Mouse (Mus musculus): ENCODE data around the gene Kbtbd12.
A peak's percentile ranks its signal among the peaks of the same experiment; 100 is the strongest.

The Kbtbd12 gene

DNA sequence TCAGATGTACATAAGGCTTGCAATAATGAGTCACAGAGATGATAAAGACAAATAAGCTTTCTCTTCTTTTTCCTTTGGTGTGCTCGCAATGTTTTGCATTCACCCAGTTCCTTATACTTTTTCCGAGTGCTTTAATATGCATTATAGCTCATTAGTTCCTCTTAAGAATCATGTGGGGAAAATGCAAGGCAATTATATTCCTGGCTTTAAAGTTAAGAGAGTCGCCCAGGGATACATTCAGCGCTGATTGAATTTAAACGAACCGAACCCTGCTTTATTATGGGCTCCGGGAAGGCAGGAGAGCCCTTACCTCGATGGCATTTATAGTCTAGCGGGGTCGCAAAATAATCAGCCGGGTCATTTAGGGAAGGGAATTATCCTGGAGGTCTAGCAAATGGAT, 10.8 kb downstream of the Kbtbd12 start:
- DNase-seq (ENCODE audit: low spot score), result no peak

DNA sequence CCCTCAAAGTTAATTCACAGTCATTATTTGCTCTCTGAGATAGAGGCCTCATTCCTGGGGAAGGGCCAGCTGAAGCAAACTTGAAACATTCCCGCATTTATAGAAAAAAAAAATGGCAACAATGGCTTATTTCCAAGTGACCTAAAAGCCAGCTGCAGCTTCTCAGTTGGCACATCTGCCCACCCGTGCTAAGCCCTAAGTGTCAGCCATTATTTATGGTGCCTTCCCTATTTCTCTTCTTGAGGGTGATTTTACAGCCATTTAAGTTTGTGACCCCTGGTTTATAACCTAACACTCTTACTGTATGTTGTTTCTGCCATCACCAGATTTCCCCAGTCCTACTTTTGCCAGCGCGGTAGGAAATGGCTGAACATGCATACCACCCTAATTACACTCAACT, 11.3 kb downstream of the Kbtbd12 start:
- no peak for DNase-seq (ENCODE audit: low spot score)

DNA sequence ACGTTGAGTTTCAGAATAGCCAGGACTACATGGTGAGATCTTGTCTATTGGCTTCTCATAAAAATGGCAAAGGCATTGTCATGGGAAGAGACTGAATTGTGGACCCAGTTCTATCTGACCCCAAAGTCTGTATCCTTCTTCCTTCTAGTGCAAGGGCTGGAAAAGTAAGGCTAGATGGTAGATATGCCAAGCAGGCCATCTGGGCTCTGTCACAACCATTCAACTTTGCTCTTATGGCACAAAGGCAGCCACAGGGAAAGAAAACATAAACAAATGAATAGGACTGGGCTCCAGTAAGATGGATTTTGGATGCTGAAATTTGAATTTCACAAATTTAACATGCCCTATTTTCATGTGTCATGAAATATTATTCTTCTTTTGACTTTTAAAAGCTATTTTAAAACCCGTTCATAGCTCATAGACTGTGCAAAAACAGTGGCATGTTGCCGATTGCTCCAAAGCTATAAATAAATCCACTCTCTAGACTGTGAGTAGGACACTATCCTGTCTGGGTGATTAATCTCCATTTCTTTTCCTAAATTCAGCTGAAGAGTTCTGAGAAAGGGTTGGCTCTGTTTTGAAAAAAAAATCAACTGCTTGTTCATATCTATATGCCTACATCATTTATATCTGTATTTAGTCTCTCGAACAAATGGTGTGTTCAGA, 15.8 kb downstream of the Kbtbd12 start:
- DNase-seq (ENCODE audit: low spot score), result no peak

DNA sequence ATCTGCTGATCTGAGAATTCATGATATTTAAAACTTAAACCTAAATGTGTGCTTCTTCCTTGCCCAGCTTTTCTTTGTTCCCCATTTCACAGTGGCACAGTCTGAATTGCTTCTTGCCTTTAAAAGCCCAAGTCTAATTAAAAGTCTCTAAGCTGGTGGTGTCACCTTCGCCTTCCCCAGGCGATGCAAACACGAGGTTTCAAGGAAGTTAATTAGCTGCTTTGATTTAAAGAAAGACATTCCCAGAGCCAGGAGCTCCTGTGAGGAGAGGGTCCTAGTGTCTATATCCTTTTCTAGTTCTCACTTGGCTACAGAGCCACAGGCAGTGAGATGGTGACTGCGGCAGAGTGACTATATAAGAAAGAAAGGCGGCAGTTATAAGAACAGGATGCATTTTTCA, 18.2 kb downstream of the Kbtbd12 start:
- no peak for DNase-seq (ENCODE audit: low spot score)

DNA sequence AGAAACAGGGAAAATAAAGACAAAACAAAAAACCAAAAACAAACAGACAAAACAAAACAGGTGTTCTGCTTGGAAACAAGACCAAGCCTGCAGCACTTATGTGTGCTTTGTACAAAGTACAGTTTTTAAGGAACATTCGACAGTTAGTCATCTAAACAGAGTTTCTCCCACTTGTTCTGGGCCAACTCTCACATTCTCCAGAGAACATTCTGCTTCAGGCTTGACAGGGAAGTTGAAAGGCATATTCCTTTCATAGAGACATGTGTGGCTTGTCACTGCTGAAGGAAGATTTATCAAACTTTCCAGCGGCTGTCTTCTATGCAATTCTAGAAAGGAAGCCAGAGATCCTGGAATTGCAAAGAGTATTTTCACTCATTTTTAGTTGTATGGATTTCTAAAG, 22.4 kb downstream of the Kbtbd12 start:
- no peak for DNase-seq (ENCODE audit: low spot score)

DNA sequence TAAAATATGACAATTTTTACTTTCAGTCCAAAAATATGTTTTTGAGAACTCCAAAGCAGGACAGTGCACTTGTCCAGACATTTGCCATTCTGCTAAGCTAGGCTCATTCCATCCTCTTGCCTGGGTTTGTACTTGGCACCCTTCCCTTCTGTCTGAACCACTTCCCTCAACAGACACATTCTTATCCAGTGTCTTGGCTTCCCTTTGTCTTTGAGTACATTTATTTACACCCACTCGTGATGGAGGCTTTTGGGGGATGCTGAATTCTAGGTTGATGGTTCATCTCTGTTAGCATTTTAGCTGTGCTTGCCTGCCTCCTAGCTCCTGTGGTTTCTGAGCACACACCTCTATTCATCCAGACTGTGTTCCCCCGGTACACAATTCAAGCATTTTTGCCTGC, 31.3 kb downstream of the Kbtbd12 start:
- DNase-seq (ENCODE audit: low spot score), result no peak

DNA sequence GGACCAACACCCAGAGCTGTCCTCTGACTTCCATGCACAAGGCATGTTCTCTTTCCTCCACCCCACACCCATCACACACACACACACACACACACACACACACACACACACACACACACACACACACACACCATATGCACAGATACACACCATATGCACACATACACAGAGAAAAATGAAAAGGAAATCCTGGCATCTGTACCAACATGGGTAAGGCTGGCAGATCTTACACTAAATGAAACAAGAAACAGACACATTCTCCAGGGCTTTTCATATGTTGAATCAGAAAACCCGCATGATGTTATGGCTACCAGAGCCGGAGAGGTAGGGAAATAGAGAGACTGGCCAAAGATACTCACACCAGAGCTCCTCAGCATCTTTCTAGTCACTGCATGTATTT, 32.0 kb downstream of the Kbtbd12 start:
- no peak for DNase-seq (ENCODE audit: low spot score)

DNA sequence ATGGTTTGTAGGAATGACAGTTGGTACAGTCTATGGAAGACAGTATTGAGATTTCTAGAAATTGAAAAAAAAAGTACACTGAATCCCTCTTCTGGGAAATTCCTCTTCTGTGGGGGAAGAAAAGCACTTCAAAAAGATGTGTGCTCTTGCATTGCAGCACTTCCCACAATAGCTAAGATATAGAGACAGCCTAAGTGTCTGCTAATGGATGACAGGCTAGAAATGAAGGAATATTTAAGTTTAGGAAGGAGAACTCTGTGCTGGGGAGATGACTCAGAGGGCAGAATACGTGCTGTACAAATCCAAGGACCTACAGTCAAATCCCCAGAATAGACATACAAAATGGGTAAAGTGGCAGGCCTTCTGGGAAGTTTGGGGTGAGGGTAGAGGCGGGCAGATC, 32.5 kb downstream of the Kbtbd12 start:
- no peak for DNase-seq (ENCODE audit: low spot score)

DNA sequence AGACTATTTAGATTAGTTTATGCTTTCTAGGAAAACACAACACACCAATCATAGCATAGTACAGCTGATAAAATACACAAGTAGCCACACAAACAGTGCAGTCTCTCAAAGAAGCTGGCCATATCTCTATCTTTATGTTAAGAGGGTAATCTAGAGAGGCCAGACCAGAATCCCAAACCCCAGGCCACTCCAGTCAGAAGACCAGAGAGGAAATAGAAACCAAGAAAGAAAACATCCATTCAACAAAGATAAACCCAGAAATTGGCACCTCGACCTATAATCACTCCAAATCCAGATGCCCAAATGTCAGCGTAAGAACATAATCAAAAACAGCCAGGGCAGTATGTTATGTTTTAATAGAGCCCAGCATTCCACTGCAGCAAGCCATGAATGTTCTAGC, 41.6 kb downstream of the Kbtbd12 start:
- no peak for DNase-seq (ENCODE audit: low spot score)

DNA sequence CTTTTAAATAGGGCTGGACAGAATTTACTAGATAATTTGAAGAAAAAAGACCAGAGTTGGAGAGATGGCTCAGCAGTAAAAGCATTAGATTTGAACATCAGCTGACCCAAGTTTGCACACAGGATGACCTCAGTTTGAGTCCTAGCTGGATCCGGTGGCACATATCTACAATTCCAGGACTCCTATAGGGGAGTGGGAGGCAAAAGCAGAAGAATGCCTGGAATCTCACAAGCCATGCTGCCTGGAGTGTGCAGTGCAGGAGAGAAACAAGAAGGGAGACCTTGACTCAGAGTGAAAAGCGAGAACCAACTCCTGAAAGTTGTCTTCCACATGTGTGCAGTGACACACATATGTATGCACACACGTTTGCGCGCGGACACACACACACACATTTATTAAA, 45.4 kb downstream of the Kbtbd12 start:
- no peak for DNase-seq (ENCODE audit: low spot score)

DNA sequence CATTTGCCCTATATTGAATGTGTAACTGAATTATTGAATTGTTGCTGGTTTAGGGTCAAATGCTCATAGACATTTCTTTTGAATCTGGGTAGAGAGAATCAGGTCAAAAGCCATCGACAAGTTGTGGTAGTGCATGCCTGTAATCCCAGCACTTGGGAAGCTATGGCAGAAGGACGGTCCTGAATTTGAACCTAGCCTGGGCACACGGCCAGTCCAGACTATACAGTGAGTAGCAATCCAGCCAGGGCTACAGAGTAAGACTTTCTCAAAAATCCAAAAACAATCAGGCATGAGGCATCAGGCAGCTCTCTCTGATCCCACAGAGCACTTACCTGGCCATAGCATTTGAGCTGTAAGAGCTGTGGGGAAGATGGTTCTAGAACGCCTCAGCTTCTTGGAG, 47.5 kb downstream of the Kbtbd12 start:
- no peak for DNase-seq (ENCODE audit: low spot score)

DNA sequence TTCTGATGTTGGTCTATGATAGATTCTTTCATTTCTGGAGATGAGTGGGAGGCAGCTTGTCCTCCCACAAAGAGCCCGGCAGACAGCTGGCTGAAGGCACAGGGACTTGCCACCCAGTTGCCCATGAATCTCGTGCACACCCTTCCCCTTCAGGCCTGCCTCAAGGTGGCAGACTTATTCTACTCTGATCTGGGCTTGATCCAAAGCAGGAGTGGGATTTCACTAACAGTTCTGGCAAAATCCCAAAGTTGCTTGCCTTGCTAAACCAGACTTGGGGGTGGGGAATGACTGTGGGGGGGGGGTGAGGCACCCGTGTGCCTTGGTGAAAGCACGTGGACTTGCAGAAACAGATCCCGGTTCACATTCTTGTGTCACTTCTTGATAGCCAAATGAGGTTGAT, 48.2 kb downstream of the Kbtbd12 start:
- peak; percentile 7 for DNase-seq (ENCODE audit: low spot score)

DNA sequence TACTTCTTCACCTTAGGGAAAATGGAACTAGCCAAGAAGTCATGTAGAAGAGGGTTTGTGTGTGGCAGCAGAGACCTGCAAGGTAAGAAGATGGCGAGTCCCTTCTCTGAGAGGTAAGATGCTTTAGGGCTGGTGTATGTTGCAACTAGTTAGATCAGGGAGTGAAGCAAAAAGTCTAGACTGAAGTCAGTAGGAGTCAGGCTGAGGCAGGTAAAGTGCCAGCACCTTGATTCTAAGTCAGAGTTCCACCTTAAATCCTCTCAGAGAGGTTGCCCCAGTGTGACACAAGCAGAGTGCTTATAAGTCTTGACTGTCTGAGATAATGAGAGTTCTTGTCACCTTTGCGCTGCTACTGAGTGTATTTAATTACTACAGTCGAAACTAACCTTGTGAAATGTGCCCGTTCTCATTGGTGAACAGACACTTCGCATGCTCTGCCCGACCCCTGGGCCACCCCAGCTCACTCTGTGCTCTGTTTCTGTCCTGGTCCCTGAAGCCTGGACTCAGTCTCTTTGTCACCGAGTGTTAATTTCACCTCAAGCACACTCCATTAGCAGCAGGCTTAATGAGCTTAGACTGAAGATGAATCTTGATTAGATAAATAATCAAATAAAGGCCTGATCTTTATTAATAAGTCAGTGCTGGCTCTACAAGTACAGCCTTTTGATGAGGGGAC, 49.0 kb downstream of the Kbtbd12 start:
- no peak for DNase-seq (ENCODE audit: low spot score)

DNA sequence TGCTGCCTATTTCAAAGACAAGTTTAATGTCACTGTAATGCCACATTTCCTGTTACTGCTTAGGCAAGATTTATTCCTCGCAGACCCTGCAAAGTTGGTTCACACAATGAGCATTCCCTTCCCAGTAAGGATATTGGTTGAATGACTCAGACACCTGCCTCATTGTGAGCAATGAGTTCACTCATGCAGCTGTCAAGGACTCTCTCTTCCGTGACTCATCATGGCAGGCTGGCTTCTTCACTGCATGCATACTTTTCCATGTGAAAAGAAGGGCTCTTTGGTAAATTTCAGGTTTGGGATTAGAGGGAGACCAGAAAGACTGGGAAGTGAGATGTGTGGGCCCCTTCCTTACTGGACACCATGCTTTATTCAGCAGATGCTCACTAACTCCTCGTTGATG, 50.7 kb downstream of the Kbtbd12 start:
- DNase-seq (ENCODE audit: low spot score), result no peak

DNA sequence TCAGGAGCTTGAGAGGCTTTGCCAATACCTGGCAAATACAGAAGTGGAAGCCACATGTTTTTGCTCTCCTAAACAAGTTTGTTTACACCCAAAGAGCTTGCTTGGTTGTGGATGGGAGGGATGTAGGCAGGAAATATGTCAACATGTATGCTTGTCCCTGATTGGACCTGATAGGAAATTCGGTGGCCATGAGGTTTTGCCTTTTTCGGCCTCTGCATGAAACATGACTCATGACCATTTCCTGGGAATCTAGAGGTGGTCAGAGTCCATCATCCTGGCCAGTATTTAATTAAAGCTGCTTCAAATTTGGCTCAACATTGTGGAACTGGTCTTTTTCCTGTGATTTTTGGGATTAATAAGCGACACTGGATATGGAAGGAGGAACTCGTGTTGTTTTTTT, 53.8 kb downstream of the Kbtbd12 start:
- DNase-seq (ENCODE audit: low spot score), result no peak

DNA sequence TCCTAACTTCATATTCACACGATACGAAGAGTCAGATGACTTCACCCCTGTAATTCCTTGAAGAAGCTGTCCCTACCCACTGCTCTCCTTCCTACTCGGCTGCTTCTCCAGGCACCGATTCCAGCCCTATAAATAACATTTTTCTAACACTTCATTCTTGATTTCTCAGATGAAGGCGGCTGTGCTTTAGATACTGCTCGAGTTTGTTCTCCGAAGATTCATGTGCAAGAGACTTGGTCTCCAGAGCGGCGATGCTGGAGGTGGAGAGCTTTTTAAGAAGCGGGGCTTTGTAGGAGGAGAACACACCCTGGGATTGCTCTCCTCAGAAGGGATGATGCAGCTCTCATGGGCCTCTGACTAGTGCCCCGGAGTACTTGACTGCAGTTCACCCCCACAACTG, 61.3 kb downstream of the Kbtbd12 start:
- no peak for DNase-seq (ENCODE audit: low spot score)

DNA sequence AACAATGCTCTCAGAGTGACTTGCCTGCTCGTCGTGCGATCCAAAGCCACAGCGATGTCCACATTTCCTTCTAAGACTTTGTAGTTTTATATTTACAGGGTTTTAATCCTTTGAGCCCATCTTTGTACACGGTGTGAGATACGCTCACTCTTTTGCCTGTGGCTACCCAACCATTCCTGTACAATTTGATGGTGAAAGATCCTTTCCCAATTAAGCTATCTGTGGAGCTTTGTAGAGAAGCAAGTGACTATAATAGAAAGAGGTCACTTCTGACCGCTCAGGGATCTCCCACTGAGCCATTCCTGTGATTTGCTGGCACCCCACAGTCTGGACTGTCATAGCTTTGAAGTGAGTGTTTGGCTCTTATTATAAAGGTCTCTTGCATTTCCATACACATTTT, 71.1 kb downstream of the Kbtbd12 start:
- no peak for DNase-seq (ENCODE audit: low spot score)

DNA sequence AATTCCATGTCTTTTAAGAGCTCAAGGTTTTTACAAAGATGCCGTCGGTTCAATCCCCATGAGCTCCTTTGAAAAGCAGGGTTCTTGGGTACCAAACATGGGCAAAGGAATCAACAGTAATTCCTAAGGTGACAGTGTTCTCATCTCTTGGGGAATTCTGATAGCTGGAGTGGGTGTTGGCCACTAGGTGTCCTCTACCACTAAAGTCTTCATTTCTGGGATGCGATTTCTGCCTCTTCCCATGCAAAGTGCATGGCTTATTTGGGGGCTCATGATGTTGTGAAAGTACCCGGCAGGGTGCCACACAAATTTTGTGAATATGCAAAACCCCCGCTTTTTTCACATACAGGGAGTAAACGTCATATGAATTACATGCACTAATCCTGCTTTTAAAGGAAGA, 72.7 kb downstream of the Kbtbd12 start:
- no peak for DNase-seq (ENCODE audit: low spot score)

DNA sequence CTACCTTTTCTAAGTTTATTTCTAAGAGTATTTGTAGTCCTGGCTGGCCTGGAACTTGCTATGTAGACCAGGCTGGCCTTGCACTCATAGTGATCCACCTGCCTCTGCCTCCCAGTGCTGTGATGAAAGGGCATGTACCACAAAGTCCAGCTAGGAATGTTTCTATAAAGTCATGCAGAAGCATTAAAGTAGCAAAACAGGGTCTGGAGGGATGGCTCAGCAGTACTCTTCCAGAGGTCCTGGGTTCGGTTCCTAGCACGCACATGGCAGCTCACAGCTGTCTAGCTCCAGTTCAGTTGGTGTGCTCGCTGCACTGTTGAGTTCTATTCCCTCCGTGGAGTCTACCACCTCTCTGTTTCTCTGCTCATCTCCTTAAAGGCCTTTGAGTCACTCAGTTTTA, 77.6 kb downstream of the Kbtbd12 start:
- DNase-seq (ENCODE audit: low spot score), result no peak

DNA sequence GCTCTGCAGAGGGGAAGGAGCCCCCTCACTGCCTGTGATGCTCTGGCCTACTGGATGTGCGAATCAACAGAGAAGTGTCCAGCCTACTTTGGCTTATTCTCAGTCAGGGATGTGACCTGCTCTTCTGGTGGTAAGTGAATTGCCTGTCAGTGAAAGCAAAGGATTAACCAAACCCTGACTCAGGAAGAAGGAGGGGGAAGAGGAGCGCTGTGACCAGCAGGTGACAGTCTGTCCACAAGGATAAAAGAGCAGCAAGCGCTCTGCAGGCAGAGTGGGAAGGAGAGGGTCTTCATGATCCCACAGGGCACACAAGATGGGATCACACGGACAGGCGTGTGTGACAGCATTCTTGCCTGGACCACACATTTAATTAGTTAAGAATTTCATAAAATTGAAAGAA, 78.1 kb downstream of the Kbtbd12 start:
- no peak for DNase-seq (ENCODE audit: low spot score)

DNA sequence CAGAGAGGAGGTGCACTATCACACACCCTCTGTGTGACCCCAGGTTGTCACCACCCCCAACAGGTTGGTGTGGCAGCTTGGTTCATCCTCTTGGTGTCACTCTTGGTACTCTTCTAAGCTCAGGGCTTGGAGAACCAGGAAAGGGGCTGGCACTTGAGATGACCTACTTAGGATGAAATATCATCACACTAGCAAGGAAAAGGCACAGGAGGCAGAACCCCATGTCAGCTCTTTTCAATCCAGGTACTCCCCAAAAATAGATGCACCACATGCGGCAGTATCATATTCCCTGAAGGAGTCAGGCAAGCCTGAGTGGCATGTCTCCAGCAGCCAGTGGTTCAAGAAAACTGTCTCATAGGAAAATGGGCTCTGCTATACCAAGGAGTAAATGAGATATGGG, 79.7 kb downstream of the Kbtbd12 start:
- DNase-seq (ENCODE audit: low spot score), result no peak

DNA sequence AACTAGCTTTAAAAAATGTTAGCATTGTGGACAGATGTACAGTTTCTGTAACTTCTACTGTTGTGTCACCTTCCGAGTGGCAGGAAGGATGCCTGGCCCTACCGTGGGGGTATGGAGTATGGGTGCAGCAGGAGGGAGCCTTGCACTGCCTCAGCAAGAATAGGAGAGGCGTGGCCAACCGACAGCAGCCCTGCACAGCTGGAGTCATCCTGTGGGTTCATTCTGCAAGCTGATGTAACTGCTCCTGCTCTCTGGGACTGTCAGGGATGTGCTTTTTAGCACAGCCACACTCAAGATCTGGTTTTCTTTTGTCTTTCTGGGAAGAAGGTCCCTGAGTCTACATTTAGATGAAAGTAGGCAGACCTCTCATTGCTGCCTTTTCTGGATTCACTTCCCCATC, 80.2 kb downstream of the Kbtbd12 start:
- no peak for DNase-seq (ENCODE audit: low spot score)

DNA sequence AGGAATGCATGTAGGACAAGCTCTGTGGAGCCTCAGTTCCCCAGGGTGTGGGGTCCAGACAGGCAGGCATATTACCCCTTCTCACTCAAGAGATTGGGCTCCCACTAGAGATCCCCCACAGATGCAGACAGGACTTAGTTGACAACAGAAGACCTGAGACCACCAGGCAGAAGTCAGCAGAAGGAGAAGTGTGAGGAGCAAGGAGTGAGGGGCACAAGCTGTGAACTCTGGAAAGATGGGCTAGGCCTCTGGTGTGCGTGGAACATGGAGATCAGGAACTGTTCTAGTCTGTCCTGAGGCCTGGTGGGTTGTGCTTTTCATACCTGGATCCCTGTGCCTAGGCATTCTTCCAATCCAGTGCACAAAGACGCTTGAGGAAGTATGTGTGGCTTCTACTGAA, 87.8 kb downstream of the Kbtbd12 start:
- no peak for DNase-seq (ENCODE audit: low spot score)

DNA sequence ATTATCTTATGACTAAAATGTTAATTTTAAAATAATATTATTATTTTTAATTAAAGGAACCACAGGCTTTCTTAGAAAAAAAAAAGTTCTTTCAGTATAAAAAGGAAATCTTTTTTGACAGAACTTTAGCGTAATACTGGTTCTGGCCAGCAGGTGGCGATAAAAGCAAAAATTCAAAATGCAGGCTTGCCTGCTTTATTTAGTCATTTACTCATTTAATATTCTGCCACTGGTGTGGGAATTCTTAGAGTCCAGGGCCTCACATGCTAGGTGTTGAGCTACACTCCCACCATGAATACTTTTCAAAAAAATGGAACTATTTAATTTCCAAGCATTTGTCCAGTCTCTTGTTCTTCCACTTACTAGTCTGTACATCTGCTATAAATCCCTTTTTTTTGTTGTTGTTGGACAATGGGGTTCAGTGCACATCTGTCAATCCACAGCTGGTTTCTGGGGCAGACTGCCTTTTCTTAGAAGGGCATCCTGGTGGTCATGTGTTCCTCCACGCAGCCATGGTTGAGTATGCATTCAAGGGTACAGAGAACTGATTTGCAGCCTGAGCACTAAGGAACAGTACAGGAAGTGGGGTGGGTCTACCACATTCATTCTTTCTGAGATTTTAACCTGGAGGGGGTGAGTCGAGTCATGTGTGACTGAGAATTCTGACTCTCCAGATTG, 88.5 kb downstream of the Kbtbd12 start:
- peak; percentile 53 for DNase-seq (ENCODE audit: low spot score)

Measured in ovary, postnatal 14 days (tissue).